Mouse (Mus musculus) adrenal gland, adult 2 months (tissue): ENCODE results near the gene Bcl2l13. TPM values are rescaled to one million over a fixed set of nuclear protein-coding genes. Genes with fewer than 3 reads are reported as not detected.
"Not testable (repeated sequence)": the region's sequence is repeated elsewhere in the genome, so short reads cannot be mapped to it uniquely, and the experiment has no call there.

ENCODE experiments used
- DNase-seq: peaks from one replicate; pipeline ENCODE4 v3.0.0; 2021
- polyA plus RNA-seq: library from polyadenylated mRNA; depleted of rRNA; stranded (reverse); fragments of >200 nt; gene quantifications from 2 replicates; pipeline ENCODE4 v1.2.3, GENCODE M21; 2012
- total RNA-seq, 2 experiments: library from RNA; stranded (reverse); gene quantifications; 2 replicates each; pipeline ENCODE4 v1.2.3; 2021

The Bcl2l13 gene
- total and polyA plus RNA-seq, 3 experiments: 30.2 to 84.6 (median 70.4) TPM

DNA sequence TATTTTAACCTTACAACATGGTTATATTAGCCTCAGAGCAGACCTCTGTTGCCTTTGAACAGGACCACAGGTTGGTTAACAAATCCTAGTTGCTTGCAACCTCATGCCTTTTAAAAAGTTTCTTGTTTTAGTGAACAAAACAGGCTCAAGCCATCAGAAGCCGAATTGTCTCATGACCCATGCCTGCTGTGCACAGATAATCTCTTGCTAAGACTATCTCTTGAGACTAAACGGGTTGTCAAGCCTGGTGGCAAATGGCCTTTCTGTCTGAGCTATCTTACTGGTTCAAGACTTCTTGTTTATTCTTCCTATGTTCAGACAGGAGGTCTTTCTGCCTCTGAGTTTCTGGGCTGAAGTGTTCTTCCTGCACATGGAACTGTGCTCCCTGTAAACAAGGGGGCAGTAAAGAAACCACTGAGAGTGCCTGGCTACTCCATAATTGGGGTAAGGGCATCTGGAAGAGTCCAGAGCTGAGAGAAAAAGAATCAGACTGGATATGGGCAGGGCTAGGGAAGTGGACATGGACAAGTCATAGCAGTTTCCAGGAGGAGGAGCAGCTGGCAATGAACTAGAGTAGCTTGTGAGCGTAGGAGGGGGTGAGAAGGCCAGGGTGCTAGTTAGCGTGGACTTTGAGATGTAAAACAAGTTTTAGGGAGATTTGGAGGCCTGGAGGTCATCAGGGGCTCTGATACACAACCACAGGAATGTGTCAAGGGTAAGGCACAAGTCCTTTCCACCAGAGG is 5.0 kb upstream of the Bcl2l13 start:
- DNase-seq: no peak

DNA sequence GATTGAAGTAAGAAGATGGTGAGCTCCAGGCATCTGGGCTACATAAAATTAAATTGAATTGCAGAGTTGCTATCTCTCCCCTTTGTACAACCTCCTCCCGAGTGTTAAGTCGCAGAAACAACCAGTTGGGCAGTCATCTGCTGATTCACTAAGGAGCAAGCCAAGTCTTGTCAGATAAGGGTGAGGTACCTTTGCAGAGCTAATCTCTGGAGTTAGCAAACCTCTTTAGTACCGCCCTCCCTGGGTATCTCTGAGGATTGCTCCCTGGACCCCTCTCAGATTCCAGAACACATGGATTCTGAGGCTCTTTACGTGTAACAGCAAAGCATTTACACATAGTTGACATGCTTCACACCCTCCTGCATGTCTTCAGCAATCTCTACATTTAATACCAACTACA is 3.9 kb upstream of the Bcl2l13 start:
- DNase-seq: no peak

GRCm38 (mm10) chr6:120834766-120835321 is 1.2 kb upstream of the Bcl2l13 start:
- no peak for DNase-seq

GRCm38 (mm10) chr6:120836389-120837151 is 558 bp downstream of the Bcl2l13 start:
- DNase-seq: no peak

DNA sequence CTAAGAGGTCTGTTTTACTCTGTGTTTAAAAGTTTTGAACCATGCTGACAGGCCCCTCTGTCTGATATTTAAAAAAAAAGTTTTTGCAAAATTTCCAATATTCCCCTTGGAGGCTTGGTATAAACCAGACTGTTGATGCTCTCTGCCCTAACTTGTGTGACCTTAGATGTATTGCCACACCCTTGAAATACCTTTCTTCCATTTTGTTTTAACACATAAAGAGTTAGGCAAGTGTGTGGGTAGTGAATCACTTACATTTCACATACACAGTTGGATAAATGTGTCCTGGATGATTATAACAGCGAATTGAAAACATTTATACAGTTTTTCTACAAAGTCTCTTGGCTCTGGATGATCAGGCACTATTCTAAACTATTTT is 1.1 kb downstream of the Bcl2l13 start:
- no peak for DNase-seq

- DNase-seq: no peak
Observed at GRCm38 (mm10) chr6:120840258-120840657, 4.2 kb downstream of the Bcl2l13 start.

DNA sequence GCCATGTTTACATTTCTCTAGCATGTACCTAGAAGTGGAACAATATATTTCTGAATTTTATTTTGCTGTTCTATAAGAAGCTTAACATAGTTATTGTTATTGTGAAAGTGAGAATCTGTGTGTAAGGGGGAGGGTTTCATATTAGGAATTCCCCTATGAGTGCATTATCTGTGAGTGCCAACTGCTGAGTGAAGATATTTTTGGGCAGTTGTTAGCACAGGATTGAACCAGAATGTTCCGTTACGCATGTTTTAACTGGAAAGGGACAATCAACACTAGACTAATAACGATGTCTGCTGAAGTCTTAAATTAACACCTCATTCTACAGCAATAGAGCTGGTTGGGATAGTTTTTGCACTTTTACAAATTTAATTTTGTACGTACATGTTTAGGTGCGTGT is 5.7 kb downstream of the Bcl2l13 start:
- no peak for DNase-seq

DNA sequence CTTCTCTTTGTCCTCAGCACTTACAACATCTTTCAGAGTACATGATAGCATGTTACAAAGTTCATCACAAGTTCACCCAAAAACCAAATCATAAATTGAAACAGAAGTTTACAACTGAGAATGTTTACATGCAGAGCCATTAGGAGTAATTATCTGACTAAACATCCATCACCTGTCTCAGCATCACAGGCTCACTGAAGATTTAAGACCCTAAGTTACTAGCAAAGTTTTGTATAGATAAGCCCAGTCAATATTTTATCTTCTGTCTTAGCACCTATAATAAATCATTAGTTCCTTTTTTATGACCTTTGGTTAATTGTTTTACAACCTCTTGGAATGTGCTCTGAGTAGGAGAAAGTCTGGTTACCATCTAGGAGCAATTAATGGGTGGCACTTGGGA is 14.7 kb downstream of the Bcl2l13 start:
- DNase-seq: not testable (repeated sequence)

DNA sequence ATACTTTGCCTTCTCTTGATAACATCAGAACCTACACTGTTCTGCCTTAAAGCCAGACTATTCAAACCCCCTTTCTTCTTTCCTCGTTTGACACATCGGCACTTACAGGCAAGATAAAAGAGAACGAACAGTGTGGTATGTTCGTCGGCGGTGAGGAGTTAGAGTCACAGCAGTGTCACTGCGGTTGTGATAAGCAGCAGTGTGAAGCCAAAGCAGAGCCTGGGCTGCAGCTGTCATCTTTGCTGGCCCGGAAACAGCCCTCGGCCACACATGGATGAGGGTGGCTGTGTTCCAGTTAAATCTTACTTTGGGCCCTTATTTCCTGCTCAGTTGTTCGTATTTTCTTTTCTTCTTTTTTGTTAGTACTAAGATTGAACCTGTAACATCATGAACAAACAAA is 18.4 kb downstream of the Bcl2l13 start:
- no peak for DNase-seq

GRCm38 (mm10) chr6:120858217-120858711 is 22.3 kb downstream of the Bcl2l13 start:
- DNase-seq: no peak

DNA sequence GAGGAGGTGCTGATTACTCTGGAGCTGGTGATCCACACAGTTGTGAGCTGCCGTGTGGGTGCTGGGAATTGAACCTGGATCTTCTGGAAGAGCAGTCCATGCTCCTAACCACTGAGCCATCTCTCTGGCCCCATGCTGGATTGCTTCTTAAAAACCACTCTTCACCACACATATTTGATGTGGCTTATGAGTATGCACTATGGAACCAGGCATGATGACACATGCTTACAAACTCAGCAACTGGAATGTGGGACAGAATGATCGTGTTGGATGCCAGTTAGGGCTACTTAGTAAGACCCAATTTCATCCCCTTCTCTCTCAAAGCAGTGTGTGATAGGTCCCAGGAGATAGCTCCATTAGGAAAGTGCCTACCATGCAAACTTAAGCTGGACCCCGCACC is 24.1 kb downstream of the Bcl2l13 start:
- no peak for DNase-seq

GRCm38 (mm10) chr6:120866051-120866814 is 30.2 kb downstream of the Bcl2l13 start:
- no peak for DNase-seq

DNA sequence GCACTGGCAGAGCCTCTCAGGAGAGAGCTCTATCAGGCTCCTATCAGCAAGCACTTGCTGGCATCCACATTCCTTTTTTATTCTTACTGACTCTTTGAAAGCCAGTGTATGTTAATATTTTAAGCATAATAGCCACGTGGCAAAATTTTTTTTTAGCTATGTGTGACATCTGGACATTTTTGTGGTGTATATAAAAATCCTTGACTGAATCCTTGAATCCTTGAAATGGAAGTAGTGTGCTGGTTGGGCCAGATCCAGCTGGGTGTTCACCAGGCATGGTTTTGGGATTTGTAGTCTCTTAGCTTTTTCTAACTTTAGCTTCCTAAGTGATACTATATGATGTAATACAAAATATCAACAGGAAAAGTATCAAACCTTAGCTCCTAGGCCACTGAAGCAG is 32.8 kb downstream of the Bcl2l13 start:
- peak; percentile 42 for DNase-seq

DNA sequence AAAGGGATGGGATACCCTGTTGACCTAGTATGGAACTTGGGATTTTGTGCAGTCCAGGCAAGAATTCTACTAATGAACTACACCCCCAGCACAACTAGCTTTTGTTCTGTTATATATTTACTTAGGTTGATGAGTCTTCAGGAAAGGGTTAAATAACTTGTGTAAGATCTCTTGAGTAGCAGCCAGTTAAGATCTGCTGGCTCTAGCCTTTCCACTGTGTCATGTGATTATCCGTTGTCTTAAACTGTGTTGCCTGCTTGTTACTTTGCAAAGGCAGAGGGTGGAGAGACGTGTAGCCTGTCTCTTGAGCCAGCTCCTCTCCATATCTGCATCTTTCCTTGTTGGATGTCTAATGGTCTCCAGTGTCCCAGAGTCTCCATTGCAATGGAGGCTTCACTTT is 35.3 kb downstream of the Bcl2l13 start:
- no peak for DNase-seq

GRCm38 (mm10) chr6:120873874-120874273 is 37.9 kb downstream of the Bcl2l13 start:
- no peak for DNase-seq

DNA sequence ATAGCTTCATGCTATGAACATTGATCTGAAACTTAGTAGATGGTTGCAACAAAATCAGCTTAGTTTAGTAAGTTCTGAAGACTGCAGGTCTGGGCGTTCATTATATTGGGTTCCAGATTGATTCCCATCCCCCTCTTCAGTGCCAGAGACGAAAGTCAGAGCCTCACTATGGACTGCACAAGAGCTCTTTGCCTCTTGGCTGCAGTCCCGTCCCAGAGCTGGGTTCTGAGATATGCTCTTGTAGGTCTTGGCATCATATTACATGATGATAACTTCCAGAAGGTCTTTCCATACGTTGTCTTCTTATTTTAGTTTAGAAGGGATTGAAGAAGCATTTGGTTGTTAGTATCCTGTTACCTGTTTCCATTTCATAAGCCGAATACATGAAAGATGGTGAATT is 43.0 kb downstream of the Bcl2l13 start:
- no peak for DNase-seq

GRCm38 (mm10) chr6:120884436-120884835 is 48.4 kb downstream of the Bcl2l13 start:
- DNase-seq: no peak

- no peak for DNase-seq
Observed at GRCm38 (mm10) chr6:120886696-120887095, 50.7 kb downstream of the Bcl2l13 start.

DNA sequence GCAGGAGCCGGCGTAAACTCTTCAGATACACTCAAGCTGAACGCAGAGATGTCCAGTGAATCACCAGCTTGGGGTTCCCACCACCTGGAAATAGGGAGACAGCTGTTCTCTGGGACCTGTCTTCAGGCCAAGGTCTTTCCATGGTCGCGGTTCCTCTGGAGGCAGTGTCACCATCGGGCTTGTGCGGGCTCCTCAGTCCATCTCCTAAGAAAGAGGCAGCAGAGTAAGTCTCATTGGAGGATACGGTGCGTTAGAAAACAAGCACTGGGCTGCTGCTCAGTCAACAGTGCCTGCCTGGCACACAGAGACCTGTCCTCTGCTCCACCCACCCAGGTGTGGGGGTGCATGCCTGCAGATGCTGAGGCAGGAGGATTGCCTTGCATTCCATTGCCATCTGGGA is 58.1 kb downstream of the Bcl2l13 start:
- DNase-seq: no peak

GRCm38 (mm10) chr6:120894524-120894923 is 58.5 kb downstream of the Bcl2l13 start:
- DNase-seq: peak; percentile 44

DNA sequence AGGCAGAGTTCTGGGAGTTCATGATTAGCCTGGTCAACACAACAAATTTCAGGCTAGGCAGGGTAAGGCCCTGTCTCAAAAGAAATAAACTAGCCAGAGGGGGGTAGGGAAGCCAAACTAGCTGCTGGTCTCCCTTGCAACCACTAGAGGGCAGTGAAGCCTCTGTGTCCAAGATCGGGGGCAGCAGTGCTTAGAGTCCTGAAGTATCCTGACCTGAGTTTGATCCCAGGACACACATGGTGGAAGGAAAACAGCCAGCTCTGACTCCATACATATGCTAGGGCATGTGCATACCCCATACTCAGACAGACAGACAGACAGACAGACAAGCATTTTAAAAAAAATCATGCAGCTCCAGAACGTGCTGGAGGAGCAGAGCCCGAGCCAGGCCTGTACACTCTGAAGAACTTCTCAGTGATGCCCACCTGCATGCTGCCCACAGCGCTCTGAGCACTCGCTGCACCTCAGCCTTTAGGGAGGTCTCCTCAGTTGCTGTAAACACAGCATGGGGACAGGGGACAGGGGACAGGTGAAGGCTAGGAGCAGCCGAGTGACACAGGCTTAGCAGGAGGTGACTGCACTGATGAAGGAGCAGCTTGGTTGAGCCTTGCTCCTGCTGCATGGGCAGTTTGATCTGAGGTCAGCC is 62.3 kb downstream of the Bcl2l13 start:
- DNase-seq: peak; percentile 49
